Mouse (Mus musculus): ENCODE measurements around the gene Rnft2. TPM values are rescaled to one million over a fixed set of nuclear protein-coding genes. Genes with fewer than 3 reads are reported as not detected.

Rnft2 gene
- polyA plus RNA-seq (2014; fragmentation: Illumina TruSeq; extraction: RNeasy Lipid Tissue Mini Kit (QIAGEN cat#74804); ENCODE audit: low read depth, low replicate concordance) = 1.5 TPM

GRCm38 (mm10) chr5:118244606-118245443 is at the start of gene Rnft2, which contains the start of gene 2410131K14Rik:
Gene Rnft2, minus strand, starts transcription at chr5:118245116.
Gene 2410131K14Rik, plus strand, starts transcription at chr5:118245227.

GRCm38 (mm10) chr5:118164581-118164980 is 80.3 kb downstream of the Rnft2 start, which contains the start of gene Hrk:
Gene Hrk, plus strand, starts transcription at chr5:118164648.

GRCm38 (mm10) chr5:118154839-118155564 is 89.9 kb downstream of the Rnft2 start, which contains the start of gene Fbxw8:
Gene Fbxw8, minus strand, starts transcription at chr5:118155464.

Other genes with a start within 250 kb of the Rnft2 start
- 134 TPM for gene Tesc, start 217.4 kb downstream of the Rnft2 start, polyA plus RNA-seq (2014; fragmentation: Illumina TruSeq; extraction: RNeasy Lipid Tissue Mini Kit (QIAGEN cat#74804); ENCODE audit: low read depth, low replicate concordance)
- 27.4 TPM for gene Fbxw8, start 89.7 kb downstream of the Rnft2 start, polyA plus RNA-seq (2014; fragmentation: Illumina TruSeq; extraction: RNeasy Lipid Tissue Mini Kit (QIAGEN cat#74804); ENCODE audit: low read depth, low replicate concordance)
- 0.58 TPM for gene Hrk, start 80.5 kb downstream of the Rnft2 start, polyA plus RNA-seq (2014; fragmentation: Illumina TruSeq; extraction: RNeasy Lipid Tissue Mini Kit (QIAGEN cat#74804); ENCODE audit: low read depth, low replicate concordance)
- 11.5 TPM for gene 2410131K14Rik, start 111 bp upstream of the Rnft2 start, polyA plus RNA-seq (2014; fragmentation: Illumina TruSeq; extraction: RNeasy Lipid Tissue Mini Kit (QIAGEN cat#74804); ENCODE audit: low read depth, low replicate concordance)

Data from heart, adult 10 weeks (tissue).